Mouse (Mus musculus): ENCODE measurements at regions not wholly inside any gene's neighbourhood (a gene's known extent, or its start where the extent isn't known, plus 50 kb on each side); places are given as distances from the start of the nearest gene placed in this dataset.

DNA sequence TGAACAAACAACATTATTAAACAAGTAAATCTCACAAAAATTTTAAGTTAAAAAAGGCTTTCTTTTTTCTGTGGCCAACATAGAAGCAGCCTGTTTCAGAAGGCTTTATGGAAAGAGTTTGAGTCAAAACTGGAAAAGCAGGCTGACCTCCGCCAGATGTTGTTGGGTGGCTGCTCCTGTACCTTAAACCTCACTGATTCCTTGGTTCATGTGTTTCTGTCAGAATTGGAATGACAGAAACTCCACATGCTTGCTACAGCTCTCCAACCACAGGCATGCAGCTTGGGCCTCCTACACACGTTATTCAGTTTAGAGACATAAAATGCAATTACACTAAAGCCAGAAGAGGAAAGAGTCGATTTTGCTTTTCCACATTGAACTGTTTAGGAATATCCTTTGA, 84.8 kb upstream of the Mast4 start:
- TF ChIP-seq CTCF (IDR thresholded peaks at IDR 0.05; ENCODE audit: borderline replicate concordance, extremely low read depth, insufficient read depth, insufficient read length): no peak
- no peak for TF ChIP-seq POLR2A (IDR thresholded peaks at IDR 0.05; ENCODE audit: borderline replicate concordance, extremely low read depth, insufficient read depth, insufficient read length, poor library complexity, severe bottlenecking)
